Mouse (Mus musculus): ENCODE measurements at regions not wholly inside any gene's neighbourhood (a gene's known extent, or its start where the extent isn't known, plus 50 kb on each side); places are given as distances from the start of the nearest gene placed in this dataset.

DNA sequence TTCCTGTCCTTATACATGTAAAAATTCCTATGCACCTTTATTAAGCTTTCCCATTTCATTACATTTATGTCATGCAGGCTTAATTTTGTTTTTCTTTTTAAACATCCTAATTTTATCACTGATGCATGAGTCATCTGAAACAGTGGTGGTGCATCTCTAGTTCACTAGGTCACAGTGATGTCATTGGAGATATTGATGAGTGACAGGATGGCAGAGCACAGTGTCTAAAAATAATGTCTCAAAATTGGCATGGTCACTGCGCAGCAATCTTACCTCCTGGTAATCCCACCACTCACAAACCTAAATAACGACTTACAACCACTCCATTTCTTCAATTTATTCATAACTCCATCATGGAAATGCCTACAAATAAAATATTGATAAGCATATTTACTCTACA lies 280.9 kb upstream of the Tmem229a start:
- Histone ChIP-seq H3K27ac (ENCODE audit: insufficient read depth, low read depth) (no peak overlapping the region), H3K4me2 (ENCODE audit: insufficient read depth, low read depth, poor library complexity, severe bottlenecking) (no peak overlapping the region), H3K4me1 (ENCODE audit: control insufficient read depth in 1 of 2, insufficient read depth in 2 of 2) (0 out of 4 replicates have a peak, but pooled peaks cover 0 to 3% of the 10 kb centered on the region in 2 experiments), H3K79me2 (replicated peaks; ENCODE audit: control insufficient read depth, extremely low read depth, insufficient read depth, poor library complexity, severe bottlenecking) (no peaks in the 10 kb centered on the region), H3K27me3 (replicated peaks) (no peaks in the 10 kb centered on the region), H3K4me3 (replicated peaks in 1 of 3; ENCODE audit: low read depth in 2 of 3, low read length in 2 of 3, poor library complexity in 1 of 3) (no peak overlapping the region), H3K9ac (ENCODE audit: insufficient read depth, low read depth) (no peak overlapping the region), H3K9me3 (replicated peaks; ENCODE audit: low read length) (no peaks in the 10 kb centered on the region), H3K36me3 (replicated peaks in 1 of 2; ENCODE audit: control insufficient read depth in 1 of 2, insufficient read depth in 1 of 2, low read length in 1 of 2) (no peaks in the 10 kb centered on the region)
- dilution Hi-C loops (cut with MboI; ENCODE audit: extremely low pct_ligation_motif_present, extremely low pct_unique_long_range_greater_than_20kb, low sequenced_read_pairs) (no loop called here), in situ Hi-C loops (cut with MboI; ENCODE audit: low pct_ligation_motif_present, low pct_unique_long_range_greater_than_20kb, low sequenced_read_pairs) (no loop called here)
- TF ChIP-seq UBTF (IDR thresholded peaks at IDR 0.05; ENCODE audit: low read depth, low read length): no peak
- no peak for TF ChIP-seq ZKSCAN1 (IDR thresholded peaks at IDR 0.05; ENCODE audit: borderline replicate concordance, low read depth, low read length)
- TF ChIP-seq PAX5 (IDR thresholded peaks at IDR 0.05; ENCODE audit: low read length): no peak
- no peak for TF ChIP-seq ELF1 (IDR thresholded peaks at IDR 0.05; ENCODE audit: low read depth, low read length)
- no peak for TF ChIP-seq EP300 (IDR thresholded peaks at IDR 0.05; ENCODE audit: low read length)
- TF ChIP-seq USF2 (conservative IDR thresholded peaks at IDR 0.05; ENCODE audit: low read depth, low read length): no peak
- DNase-seq (ENCODE audit: extremely low read depth): no peak

DNA sequence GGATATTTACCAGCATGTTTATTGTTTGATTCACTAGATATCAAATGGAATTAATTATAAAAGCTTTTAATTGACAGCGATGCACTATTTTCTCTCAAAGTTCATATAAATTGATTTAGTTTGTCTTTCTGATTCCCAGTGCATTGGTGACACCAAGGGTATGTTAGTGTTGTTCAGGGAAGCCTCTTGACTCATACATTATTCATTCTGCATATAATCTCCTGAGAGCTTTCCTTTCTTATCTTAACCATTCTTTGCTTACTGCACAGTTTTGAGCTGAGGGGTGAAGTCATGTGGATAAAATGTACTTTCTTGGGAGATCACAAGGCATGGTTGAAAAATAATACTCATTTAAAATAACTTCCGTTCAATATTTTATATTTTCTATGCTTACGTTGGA lies 280.5 kb upstream of the Tmem229a start:
- in situ Hi-C loops (cut with MboI; ENCODE audit: low pct_ligation_motif_present, low pct_unique_long_range_greater_than_20kb, low sequenced_read_pairs): no loop called here
- H3K36me3 ChIP-seq (replicated peaks in 1 of 2; ENCODE audit: control insufficient read depth in 1 of 2, insufficient read depth in 1 of 2, low read length in 1 of 2): no peaks in the 10 kb centered on the region
- H3K4me1 ChIP-seq (ENCODE audit: control insufficient read depth in 1 of 2, insufficient read depth in 2 of 2): 0 out of 4 replicates have a peak, but pooled peaks cover 0 to 3% of the 10 kb centered on the region in 2 experiments

More for the DNA sequence above, 280.5 kb upstream of the Tmem229a start:
- H3K4me3 ChIP-seq (replicated peaks in 1 of 3; ENCODE audit: low read depth in 2 of 3, low read length in 2 of 3, poor library complexity in 1 of 3): no peak overlapping the region
- H3K79me2 ChIP-seq (replicated peaks; ENCODE audit: control insufficient read depth, extremely low read depth, insufficient read depth, poor library complexity, severe bottlenecking): no peaks in the 10 kb centered on the region
- dilution Hi-C loops (cut with MboI; ENCODE audit: extremely low pct_ligation_motif_present, extremely low pct_unique_long_range_greater_than_20kb, low sequenced_read_pairs): no loop called here
- H3K9me3 ChIP-seq (replicated peaks; ENCODE audit: low read length): no peaks in the 10 kb centered on the region
- no peak overlapping the region for H3K9ac ChIP-seq (ENCODE audit: insufficient read depth, low read depth)
- DNase-seq (ENCODE audit: extremely low read depth): no peak
- no peaks in the 10 kb centered on the region for H3K27me3 ChIP-seq (replicated peaks)
- H3K27ac ChIP-seq (ENCODE audit: insufficient read depth, low read depth): no peak overlapping the region
- no peak overlapping the region for H3K4me2 ChIP-seq (ENCODE audit: insufficient read depth, low read depth, poor library complexity, severe bottlenecking)
- TF ChIP-seq MXI1 (IDR thresholded peaks at IDR 0.05; ENCODE audit: low read depth, low read length) (no peak), CHD1 (IDR thresholded peaks at IDR 0.05; ENCODE audit: low read depth, low read length) (no peak), CHD2 (IDR thresholded peaks at IDR 0.05; ENCODE audit: low read length) (no peak), JUN (IDR thresholded peaks at IDR 0.05; ENCODE audit: insufficient read depth, low read depth, low read length) (no peak), POLR2AphosphoS2 (IDR thresholded peaks at IDR 0.05; ENCODE audit: low read depth, low read length) (no peak), CTCF (conservative IDR thresholded peaks at IDR 0.05 in 1 of 2, IDR thresholded peaks at IDR 0.05 in 1 of 2; ENCODE audit: low read depth in 2 of 2, low read length in 2 of 2) (no peak), ETS1 (conservative IDR thresholded peaks at IDR 0.05; ENCODE audit: low read depth, low read length) (no peak), UBTF (IDR thresholded peaks at IDR 0.05; ENCODE audit: low read depth, low read length) (no peak), ZNF384 (IDR thresholded peaks at IDR 0.05; ENCODE audit: low read depth, low read length) (no peak), EP300 (IDR thresholded peaks at IDR 0.05; ENCODE audit: low read length) (no peak), NELFE (IDR thresholded peaks at IDR 0.05; ENCODE audit: low read depth, low read length) (no peak), MEF2A (IDR thresholded peaks at IDR 0.05; ENCODE audit: borderline replicate concordance, low read depth, low read length) (no peak), MAX (IDR thresholded peaks at IDR 0.05; ENCODE audit: low read length) (no peak), POLR2A (IDR thresholded peaks at IDR 0.05; ENCODE audit: low read depth, low read length) (no peak), SMC3 (IDR thresholded peaks at IDR 0.05; ENCODE audit: low read depth, low read length) (no peak), E2F4 (IDR thresholded peaks at IDR 0.05; ENCODE audit: insufficient replicate concordance, low read depth, low read length) (no peak)
